Mouse (Mus musculus) ovary, postnatal 36 days (tissue): ENCODE results near the gene Ext2.

Experiments used
- DNase-seq: peaks from one replicate; pipeline ENCODE4 v3.0.0; 2022; ENCODE audit warnings: low spot score, mixed read lengths

Ext2 gene

DNA sequence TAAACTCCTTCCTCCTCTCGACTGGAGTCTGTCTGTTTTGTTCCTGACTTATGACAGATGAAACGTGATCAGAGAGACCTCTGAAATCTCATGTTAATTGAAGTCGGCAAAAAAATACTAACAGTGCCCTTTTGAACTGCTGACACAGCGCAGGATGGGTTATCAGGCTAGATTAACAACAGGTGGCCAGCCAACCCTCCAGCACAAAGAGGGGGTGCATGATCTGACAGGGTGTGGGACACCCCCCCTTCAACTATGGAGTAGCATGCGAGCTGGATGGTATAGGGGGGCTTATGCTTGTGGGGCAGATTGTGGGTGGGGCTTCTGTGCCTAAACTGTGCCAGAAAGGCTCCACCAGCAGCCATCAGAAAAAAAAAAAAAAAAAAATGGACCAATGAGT is 141.0 kb downstream of the Ext2 start:
- DNase-seq: no peak

- no peak for DNase-seq
Observed at GRCm38 (mm10) chr2:93677231-93677630, 145.1 kb downstream of the Ext2 start.

DNA sequence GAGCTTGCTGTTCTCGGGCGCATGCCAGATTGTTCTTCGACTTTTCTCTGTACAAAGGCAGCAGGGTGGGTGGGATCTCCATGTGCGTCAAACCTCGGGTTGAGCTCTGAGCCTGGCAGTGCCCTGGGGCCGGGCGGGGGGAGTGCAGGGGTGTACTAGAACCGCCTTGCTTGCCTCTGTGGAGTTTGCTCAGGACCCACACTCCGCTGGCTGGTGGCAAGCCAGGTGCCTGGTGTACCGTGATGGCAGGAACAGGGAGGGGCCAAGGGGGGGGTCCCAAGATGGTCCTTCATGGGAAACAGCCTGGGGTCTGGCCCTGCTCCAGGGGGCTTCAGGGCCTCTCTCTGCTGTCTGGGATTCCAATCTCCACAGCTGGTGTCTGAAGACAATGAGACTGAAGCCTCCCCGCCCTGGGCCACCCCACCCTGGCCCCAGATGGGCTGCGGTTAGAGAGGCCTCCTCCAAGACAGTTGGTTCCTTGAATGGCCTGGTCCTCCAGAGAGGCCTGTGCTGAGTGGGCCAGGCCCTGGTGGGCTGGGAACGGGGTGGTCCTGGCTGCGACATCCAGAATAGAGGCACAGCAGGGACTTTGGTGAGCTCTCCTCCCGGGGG is 150.7 kb downstream of the Ext2 start:
- no peak for DNase-seq

DNA sequence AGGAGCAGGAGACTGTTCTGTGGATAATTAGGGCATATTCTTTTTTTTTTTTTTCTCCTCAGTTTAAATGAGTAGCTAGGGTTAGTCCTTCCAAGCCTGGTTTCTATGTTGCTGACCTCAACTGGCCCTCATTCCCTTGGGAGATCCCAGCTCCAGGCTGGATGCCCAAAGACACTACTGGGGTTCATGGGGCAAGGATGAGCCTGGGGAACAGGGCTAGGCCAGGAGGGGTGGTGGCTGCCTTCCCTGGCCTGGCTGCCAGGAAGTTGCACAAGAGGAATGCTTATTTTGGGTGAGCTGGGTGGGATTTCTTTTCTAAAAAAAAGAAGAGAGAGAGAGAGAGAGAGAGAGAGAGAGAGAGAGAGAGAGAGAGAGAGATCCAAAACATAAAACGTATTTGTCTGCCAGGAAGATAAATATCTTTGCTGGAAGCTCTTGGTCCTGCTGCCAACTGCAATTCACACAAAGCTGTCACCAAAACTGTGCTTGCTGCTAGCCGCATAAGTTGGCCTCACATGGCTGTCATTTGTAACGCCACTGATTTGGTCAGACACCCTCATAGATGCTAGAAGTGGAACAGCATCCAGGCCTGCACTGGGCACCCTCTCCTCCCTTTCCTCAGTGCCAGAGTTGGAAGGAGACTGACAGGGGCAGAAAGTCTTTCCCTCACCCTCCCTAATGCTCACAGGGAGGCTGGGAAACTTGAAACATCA is 156.1 kb downstream of the Ext2 start:
- DNase-seq: peak; percentile 37

GRCm38 (mm10) chr2:93665472-93665871 is 156.9 kb downstream of the Ext2 start:
- DNase-seq: no peak

GRCm38 (mm10) chr2:93662240-93662865 is 160.0 kb downstream of the Ext2 start:
- no peak for DNase-seq

GRCm38 (mm10) chr2:93661096-93661495 is 161.3 kb downstream of the Ext2 start:
- DNase-seq: no peak

GRCm38 (mm10) chr2:93659705-93660308 is 162.6 kb downstream of the Ext2 start:
- peak; percentile 41 for DNase-seq

- no peak for DNase-seq
Observed at GRCm38 (mm10) chr2:93659004-93659403, 163.4 kb downstream of the Ext2 start.

DNA sequence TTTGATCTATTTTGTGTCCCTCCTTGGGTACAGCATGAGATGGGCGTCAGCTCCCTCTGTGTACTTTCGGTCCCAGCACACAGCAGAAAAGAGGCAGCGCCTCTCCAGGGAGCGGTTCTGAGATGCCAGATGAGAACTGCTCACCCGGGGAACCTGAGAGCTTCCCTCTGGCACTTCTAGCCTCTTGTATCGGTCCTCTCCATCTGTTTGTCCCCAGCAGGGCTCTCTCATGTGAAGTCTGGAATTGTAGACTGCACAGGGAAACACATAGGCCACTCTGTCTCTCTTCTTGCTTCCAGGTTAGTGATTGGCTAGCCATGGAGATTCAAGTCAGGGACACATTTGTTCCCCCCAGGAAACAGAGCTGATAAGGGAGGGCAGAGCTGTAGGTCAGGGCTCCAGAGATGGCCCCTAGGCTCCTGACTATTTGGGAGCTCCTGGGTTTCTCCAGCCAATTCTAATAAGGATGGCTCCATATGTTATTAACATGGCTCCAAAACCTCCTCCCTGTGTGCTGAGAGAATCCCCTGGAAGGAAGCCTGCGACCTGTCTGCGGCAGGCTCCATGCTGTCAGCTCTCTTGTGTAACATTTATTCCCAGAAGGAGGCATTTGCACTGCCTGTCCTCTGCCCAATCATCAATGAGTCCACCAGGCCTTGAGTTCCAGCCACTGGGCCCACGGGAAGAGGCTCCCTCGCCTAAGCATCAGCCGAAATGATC is 167.9 kb downstream of the Ext2 start:
- no peak for DNase-seq

GRCm38 (mm10) chr2:93649243-93649870 is 173.0 kb downstream of the Ext2 start:
- no peak for DNase-seq

- no peak for DNase-seq
Observed at GRCm38 (mm10) chr2:93647924-93648575, 174.3 kb downstream of the Ext2 start.

GRCm38 (mm10) chr2:93647051-93647923 is 175.1 kb downstream of the Ext2 start:
- DNase-seq: peak; percentile 19

DNA sequence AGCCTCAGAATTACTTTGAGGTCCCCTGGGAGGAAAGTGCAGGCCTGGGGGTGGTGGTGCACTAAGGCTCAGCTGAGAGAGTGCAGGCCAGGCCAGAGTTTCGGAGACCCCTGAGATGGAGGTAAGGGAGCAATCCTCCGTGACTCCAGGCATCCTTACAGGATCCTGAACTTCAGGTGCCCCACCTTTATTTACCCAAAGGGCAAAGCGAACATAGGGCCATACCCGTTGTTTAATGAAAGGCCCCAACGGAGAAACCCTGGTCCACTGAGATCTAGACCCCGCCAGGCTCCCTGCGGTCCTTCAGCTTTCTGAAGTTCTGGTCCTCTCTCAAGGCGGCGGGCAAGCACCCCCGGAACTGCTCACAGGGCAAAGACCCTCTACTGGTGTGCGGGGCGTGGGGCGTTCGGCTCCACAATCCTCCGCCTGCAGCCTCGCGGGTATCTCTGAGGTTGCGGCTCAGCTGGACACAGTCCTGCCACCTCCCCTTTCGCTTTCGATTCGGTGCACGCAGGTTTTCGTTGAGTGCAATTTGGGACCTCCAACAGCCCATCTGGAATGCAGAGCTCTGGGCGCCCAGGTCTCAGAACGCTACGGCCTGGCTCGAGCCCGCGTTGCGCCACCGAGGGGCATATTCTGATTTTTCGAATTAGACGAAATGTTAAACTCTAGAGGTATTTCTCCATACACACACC is 176.6 kb downstream of the Ext2 start:
- peak; percentile 29 for DNase-seq

GRCm38 (mm10) chr2:93645197-93645596 is 177.2 kb downstream of the Ext2 start:
- no peak for DNase-seq

GRCm38 (mm10) chr2:93644731-93645130 is 177.6 kb downstream of the Ext2 start:
- no peak for DNase-seq

DNA sequence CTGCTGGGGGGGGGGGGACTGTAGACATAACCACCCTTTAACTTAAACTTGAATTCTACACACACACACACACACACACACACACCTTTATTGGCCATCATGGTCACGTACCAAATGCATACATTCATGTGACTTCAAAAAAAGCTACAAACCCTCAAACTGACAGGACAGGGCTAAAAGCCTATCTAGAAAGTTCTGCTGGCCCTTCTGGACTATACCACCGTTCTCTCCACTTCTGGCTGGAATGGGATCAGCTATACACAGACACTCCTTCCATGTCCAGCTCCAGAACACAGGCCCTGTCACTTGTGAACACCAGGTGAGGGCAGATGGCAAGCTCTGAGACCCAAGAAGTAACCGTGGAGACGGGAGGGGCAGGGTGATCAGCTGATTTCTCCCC is 178.1 kb downstream of the Ext2 start:
- no peak for DNase-seq

- no peak for DNase-seq
Observed at GRCm38 (mm10) chr2:93643403-93643780, 179.0 kb downstream of the Ext2 start.

DNA sequence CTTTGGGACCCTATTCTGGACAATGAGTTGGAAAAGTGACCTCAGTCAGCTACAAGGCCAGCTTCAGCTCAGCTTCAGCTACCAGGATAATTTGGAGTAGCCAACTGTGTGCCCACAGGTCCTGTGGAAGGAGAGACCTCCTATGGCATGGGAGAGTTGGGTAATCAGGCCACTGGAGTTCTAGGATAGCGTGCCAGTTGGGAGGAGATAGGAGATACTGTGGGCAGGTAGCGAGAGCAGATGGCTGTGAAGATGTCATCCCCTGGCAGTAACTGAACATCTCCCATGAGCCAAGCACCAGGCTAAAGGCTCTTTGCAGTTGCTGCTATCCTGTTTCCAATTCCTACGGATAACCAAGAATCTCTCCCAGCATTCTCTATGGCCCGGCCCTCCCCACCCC is 187.8 kb downstream of the Ext2 start:
- DNase-seq: no peak
